Mouse (Mus musculus): ENCODE data around the gene Arhgap19. TPM values are rescaled to one million over a fixed set of nuclear protein-coding genes. Genes with fewer than 3 reads are reported as not detected.

The Arhgap19 gene
- polyA plus RNA-seq, 1 experiment from 2014 or later = 36.0 TPM

GRCm38 (mm10) chr19:41754760-41755159, 47.1 kb downstream of the Arhgap19 start:
- H3K27me3 ChIP-seq = peaks cover 26% of the 10 kb centered on the region
- no peaks in the 10 kb centered on the region for H3K9me3 ChIP-seq
- H3K27ac ChIP-seq = no peak overlapping the region
- H3K36me3 ChIP-seq (replicated peaks) = no peaks in the 10 kb centered on the region
- no peak overlapping the region for H3K4me3 ChIP-seq (replicated peaks)
- peak overlapping the region; percentile 11; the same call in 1 of the 2 replicates for H3K4me2 ChIP-seq
- H3K4me1 ChIP-seq = peaks cover 24% of the 10 kb centered on the region
- ATAC-seq (ENCODE audit: low FRiP score) = peak; percentile 71
- no peak overlapping the region for H3K9ac ChIP-seq
- WGBS = 32% methylated on average over 15 of the region's 15 CpGs

DNA sequence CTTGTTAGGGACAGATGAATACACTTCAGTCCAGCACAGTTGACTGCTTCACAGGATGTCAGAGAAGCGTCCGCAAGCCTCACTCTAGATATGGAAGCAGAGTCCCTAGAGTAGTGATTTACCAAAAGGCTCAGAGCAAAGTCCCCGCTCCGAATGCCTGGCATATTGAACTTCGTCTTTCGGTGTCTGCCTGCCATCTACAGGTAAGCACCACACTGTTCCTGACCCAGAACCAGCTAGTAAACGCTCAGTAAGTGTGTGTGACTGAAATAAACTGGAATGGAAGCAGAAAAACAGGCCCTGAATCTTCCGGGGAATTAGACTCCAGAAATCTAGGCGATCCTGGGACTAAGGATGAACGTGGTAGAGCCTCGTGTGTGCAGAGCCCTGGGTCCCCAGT, 49.9 kb downstream of the Arhgap19 start:
- Histone ChIP-seq H3K36me3 (replicated peaks) (no peaks in the 10 kb centered on the region), H3K27me3 (peaks cover 33% of the 10 kb centered on the region), H3K4me2 (no peak overlapping the region), H3K9ac (no peak overlapping the region), H3K27ac (no peak overlapping the region), H3K4me1 (peaks cover 31% of the 10 kb centered on the region), H3K9me3 (no peaks in the 10 kb centered on the region), H3K4me3 (replicated peaks) (no peak overlapping the region)
- no peak for ATAC-seq (ENCODE audit: low FRiP score)
- WGBS = 63% methylated on average over 11 of the region's 11 CpGs

- H3K4me2 ChIP-seq = no peak overlapping the region
- no peak overlapping the region for H3K27ac ChIP-seq
- ATAC-seq (ENCODE audit: low FRiP score) = no peak
- H3K9ac ChIP-seq = no peak overlapping the region
- no peaks in the 10 kb centered on the region for H3K9me3 ChIP-seq
- peaks cover 54% of the 10 kb centered on the region for H3K27me3 ChIP-seq
- no peak overlapping the region for H3K4me3 ChIP-seq (replicated peaks)
- no peaks in the 10 kb centered on the region for H3K36me3 ChIP-seq (replicated peaks)
- H3K4me1 ChIP-seq = peaks cover 64% of the 10 kb centered on the region
- WGBS = 92% methylated on average over 14 of the region's 14 CpGs
Measured at GRCm38 (mm10) chr19:41747436-41747835, 54.4 kb downstream of the Arhgap19 start.

GRCm38 (mm10) chr19:41745941-41746557, 55.8 kb downstream of the Arhgap19 start:
- peaks cover 56% of the 10 kb centered on the region for H3K27me3 ChIP-seq
- H3K4me3 ChIP-seq (replicated peaks) = no peak overlapping the region
- H3K9me3 ChIP-seq = no peaks in the 10 kb centered on the region
- H3K4me1 ChIP-seq = peaks cover 67% of the 10 kb centered on the region
- H3K9ac ChIP-seq = no peak overlapping the region
- H3K4me2 ChIP-seq = peak overlapping the region; percentile 21; the same call in 1 of the 2 replicates
- peak overlapping the region; percentile 77 for H3K27ac ChIP-seq
- WGBS = 22% methylated on average over 15 of the region's 15 CpGs
- no peaks in the 10 kb centered on the region for H3K36me3 ChIP-seq (replicated peaks)
- peak; percentile 84 for ATAC-seq (ENCODE audit: low FRiP score)

- H3K9ac ChIP-seq = peak within 1 kb of the TSS; percentile 72
- H3K4me1 ChIP-seq = peaks cover 85% of the 10 kb centered on the region
- peak; percentile 13 for ATAC-seq (ENCODE audit: low FRiP score)
- peaks cover 74% of the 10 kb centered on the region for H3K27me3 ChIP-seq
- WGBS = under 1% methylated on average over 42 of the region's 44 CpGs
- peak within 1 kb of the TSS; percentile 60 for H3K4me3 ChIP-seq (replicated peaks)
- H3K36me3 ChIP-seq (replicated peaks) = no peaks in the 10 kb centered on the region
- H3K9me3 ChIP-seq = no peaks in the 10 kb centered on the region
- peak within 1 kb of the TSS; percentile 68 for H3K27ac ChIP-seq
- peak within 1 kb of the TSS; percentile 91 for H3K4me2 ChIP-seq
Measured at GRCm38 (mm10) chr19:41743396-41743795, 58.5 kb downstream of the Arhgap19 start, which contains the start of gene Slit1. Gene Slit1 (minus strand): TSS chr19:41743665.

DNA sequence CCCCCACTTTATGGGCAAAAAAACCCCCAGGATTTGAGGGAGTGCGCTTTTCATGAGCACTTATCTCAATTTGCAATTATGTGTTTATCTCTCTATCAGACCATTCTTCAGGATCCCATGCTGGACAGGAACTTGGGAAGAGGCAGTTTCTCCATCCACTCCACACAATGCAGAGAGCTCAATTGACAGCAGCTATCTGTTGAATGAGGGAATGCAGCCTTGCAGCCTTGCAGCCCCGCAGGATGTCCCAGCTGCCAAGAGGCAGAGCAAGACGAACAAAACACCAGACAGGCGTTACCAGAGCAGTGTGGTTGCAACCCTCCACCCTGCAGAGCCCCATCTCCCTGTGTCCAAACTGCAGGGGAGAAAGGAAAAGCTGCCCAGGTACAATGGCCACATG, 63.0 kb downstream of the Arhgap19 start:
- Histone ChIP-seq H3K27me3 (peaks cover 81% of the 10 kb centered on the region), H3K9ac (0 out of 2 replicates have a peak overlapping the region, but pooled peaks have one; percentile 21), H3K4me1 (peaks cover 75% of the 10 kb centered on the region), H3K27ac (peak overlapping the region; percentile 86), H3K36me3 (replicated peaks) (no peaks in the 10 kb centered on the region), H3K9me3 (no peaks in the 10 kb centered on the region), H3K4me2 (peak overlapping the region; percentile 48), H3K4me3 (replicated peaks) (0 out of 2 replicates have a peak overlapping the region, but pooled peaks have one; percentile 8)
- WGBS = 12% methylated on average over 4 of the region's 4 CpGs
- ATAC-seq (ENCODE audit: low FRiP score) = no peak

GRCm38 (mm10) chr19:41738429-41738805, 63.4 kb downstream of the Arhgap19 start:
- WGBS = 3% methylated on average over 14 of the region's 14 CpGs
- no peaks in the 10 kb centered on the region for H3K9me3 ChIP-seq
- peaks cover 71% of the 10 kb centered on the region for H3K4me1 ChIP-seq
- H3K27me3 ChIP-seq = peaks cover 81% of the 10 kb centered on the region
- H3K27ac ChIP-seq = peak overlapping the region; percentile 86
- H3K9ac ChIP-seq = 0 out of 2 replicates have a peak overlapping the region, but pooled peaks have one; percentile 21
- peak overlapping the region; percentile 48 for H3K4me2 ChIP-seq
- ATAC-seq (ENCODE audit: low FRiP score) = no peak
- peak overlapping the region; percentile 19 for H3K4me3 ChIP-seq (replicated peaks)
- no peaks in the 10 kb centered on the region for H3K36me3 ChIP-seq (replicated peaks)

DNA sequence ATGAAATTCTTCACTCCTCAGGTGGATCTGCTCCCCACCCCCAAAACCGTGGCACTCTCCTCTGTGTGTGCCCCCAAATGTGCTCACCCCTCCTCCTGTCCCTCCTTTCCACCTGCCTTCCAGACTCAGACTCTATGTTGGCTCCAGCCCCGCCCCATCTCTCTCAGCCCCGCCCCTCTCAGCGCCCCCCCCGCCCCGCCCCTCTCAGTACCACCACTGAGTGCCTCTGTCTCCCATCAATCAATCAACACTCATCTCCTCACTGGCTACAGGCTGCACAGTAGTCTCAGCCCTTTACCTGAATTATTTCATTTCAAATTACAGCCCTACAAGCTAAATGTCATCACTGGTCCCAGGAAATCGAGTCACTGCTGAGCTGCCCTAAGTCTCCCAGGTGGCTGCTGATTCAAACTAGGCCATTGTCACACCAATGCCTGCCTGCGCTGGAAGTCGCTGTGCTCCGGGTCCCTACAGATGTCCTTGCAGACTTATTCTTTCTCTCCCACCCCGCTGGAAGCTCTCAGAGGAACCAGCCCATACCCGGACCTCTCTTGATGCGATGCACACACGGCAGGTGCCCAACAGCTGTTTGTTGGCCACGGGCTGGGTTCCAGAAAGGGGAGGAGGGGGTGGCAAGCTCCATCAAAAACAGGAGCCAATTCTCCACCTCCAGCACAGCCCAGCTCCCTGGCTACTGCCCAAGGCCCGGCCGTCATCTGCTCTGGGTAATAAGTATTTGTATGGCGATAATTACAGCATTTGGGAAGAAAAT, 64.0 kb downstream of the Arhgap19 start:
- WGBS = 4% methylated on average over 18 of the region's 18 CpGs
- peak; percentile 85 for ATAC-seq (ENCODE audit: low FRiP score)
- H3K4me3 ChIP-seq (replicated peaks) = peak overlapping the region; percentile 19
- peaks cover 79% of the 10 kb centered on the region for H3K27me3 ChIP-seq
- peak overlapping the region; percentile 86 for H3K27ac ChIP-seq
- peaks cover 65% of the 10 kb centered on the region for H3K4me1 ChIP-seq
- no peaks in the 10 kb centered on the region for H3K36me3 ChIP-seq (replicated peaks)
- peak overlapping the region; percentile 48 for H3K4me2 ChIP-seq
- H3K9me3 ChIP-seq = no peaks in the 10 kb centered on the region
- H3K9ac ChIP-seq = no peak overlapping the region

DNA sequence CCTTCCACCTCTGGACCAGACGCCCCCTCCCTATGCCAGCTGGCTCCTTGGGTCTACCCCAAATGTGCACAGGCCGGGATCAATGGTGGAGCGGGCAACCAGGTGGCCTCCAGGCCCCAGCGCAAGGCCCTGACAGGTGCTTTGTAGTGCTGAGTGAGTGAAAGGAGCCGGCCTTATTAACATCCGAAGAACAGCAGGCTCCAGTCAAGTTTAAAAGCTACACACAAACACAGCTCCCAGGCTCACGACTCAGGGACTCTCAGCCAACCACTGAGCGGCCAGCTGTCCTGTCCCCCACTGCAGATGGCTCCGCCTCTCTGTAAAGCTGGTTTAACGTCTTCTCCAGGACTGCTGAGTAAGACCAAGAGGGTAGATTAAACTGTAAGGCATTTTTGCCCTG, 67.2 kb downstream of the Arhgap19 start:
- Histone ChIP-seq H3K36me3 (replicated peaks) (no peaks in the 10 kb centered on the region), H3K4me2 (peak overlapping the region; percentile 5; the same call in 1 of the 2 replicates), H3K9ac (no peak overlapping the region), H3K9me3 (peaks cover 12% of the 10 kb centered on the region), H3K27ac (peak overlapping the region; percentile 51), H3K27me3 (peaks cover 62% of the 10 kb centered on the region), H3K4me3 (replicated peaks) (no peak overlapping the region), H3K4me1 (peaks cover 38% of the 10 kb centered on the region)
- peak; percentile 70 for ATAC-seq (ENCODE audit: low FRiP score)
- 4% methylated on average over 10 of the region's 10 CpGs for WGBS

- peaks cover under 1% of the 10 kb centered on the region; the same call in 1 of the 2 replicates for H3K9me3 ChIP-seq
- ATAC-seq (ENCODE audit: low FRiP score) = no peak
- H3K4me2 ChIP-seq = no peak overlapping the region
Measured at GRCm38 (mm10) chr19:41725491-41725890, 76.4 kb downstream of the Arhgap19 start.

DNA sequence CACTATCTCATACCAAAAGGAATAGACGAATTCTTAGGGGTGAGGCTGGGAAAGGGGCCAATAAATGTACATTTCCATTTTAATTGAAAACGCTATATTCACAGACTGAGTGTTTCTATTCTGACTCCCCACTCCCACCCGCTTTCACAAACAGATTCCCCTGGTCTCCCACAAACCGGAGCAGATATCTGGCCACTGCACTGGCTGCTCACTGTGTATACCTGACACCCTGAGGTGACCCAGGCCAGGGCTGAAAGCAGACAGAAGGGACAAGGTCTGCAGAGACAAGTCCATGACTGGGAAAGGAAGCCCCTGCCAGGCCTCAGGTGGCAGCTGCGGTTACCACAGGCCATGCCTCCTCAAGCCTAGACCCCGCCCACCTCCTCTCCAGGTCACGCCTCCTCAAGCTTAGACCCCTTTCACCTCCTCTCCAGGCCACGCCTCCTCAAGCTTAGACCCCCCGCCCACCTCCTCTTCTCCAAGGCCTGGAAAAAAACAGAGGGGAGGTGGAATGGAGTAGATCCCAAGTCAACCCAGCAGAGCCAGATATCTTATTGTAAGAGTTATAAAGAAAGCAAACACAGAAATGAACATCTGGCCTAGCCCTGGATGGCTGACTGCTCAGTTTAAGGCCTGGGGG, 76.9 kb downstream of the Arhgap19 start:
- 21% methylated on average over 9 of the region's 9 CpGs for WGBS
- Histone ChIP-seq H3K9ac (no peak overlapping the region), H3K4me3 (replicated peaks) (no peak overlapping the region), H3K4me2 (no peak overlapping the region), H3K36me3 (replicated peaks) (no peaks in the 10 kb centered on the region), H3K27me3 (peaks cover 44% of the 10 kb centered on the region), H3K27ac (no peak overlapping the region), H3K4me1 (peaks cover 16% of the 10 kb centered on the region), H3K9me3 (no peaks in the 10 kb centered on the region)
- peak; percentile 78 for ATAC-seq (ENCODE audit: low FRiP score)

More at GRCm38 (mm10) chr19:41725491-41725890, 76.4 kb downstream of the Arhgap19 start:
- 28% methylated on average over 2 of the region's 2 CpGs for WGBS
- Histone ChIP-seq H3K27ac (no peak overlapping the region), H3K4me1 (peaks cover 16% of the 10 kb centered on the region), H3K27me3 (peaks cover 47% of the 10 kb centered on the region), H3K36me3 (replicated peaks) (no peaks in the 10 kb centered on the region), H3K4me3 (replicated peaks) (no peak overlapping the region), H3K9ac (no peak overlapping the region)

DNA sequence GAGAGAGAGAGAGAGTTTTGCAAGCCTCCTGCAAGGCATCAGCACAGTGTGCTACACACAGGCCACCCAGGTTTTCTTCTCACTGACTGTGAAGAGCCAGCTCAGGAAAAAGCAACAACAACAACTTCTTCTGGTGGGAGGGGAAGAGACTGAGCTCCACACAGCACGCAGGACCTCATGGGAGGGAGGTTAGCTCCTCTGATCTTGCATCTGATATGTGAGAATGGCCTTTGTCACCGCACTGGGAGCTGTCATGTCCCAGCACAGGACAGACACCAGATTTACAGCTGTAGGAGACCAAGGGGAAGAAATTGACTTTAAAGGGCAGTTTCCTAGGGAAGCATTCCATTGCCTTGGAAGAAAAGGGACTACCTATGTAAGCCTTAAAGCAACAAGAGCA, 78.5 kb downstream of the Arhgap19 start:
- no peaks in the 10 kb centered on the region for H3K9me3 ChIP-seq
- no peaks in the 10 kb centered on the region for H3K36me3 ChIP-seq (replicated peaks)
- WGBS = 60% methylated on average over 2 of the region's 2 CpGs
- no peak overlapping the region for H3K9ac ChIP-seq
- no peak for ATAC-seq (ENCODE audit: low FRiP score)
- H3K27me3 ChIP-seq = peaks cover 42% of the 10 kb centered on the region
- no peak overlapping the region for H3K27ac ChIP-seq
- H3K4me3 ChIP-seq (replicated peaks) = no peak overlapping the region
- peaks cover 20% of the 10 kb centered on the region for H3K4me1 ChIP-seq
- no peak overlapping the region for H3K4me2 ChIP-seq
